Mouse (Mus musculus) kidney, postnatal 10 days (tissue): ENCODE results near the gene Zfp65.
"Not testable (repeated sequence)": the region's sequence is repeated elsewhere in the genome, so short reads cannot be mapped to it uniquely, and the experiment has no call there.

Experiments used
- DNase-seq: peaks from one replicate; pipeline ENCODE4 v3.0.0; 2021; ENCODE audit warnings: mixed read lengths

Gene Zfp65

DNA sequence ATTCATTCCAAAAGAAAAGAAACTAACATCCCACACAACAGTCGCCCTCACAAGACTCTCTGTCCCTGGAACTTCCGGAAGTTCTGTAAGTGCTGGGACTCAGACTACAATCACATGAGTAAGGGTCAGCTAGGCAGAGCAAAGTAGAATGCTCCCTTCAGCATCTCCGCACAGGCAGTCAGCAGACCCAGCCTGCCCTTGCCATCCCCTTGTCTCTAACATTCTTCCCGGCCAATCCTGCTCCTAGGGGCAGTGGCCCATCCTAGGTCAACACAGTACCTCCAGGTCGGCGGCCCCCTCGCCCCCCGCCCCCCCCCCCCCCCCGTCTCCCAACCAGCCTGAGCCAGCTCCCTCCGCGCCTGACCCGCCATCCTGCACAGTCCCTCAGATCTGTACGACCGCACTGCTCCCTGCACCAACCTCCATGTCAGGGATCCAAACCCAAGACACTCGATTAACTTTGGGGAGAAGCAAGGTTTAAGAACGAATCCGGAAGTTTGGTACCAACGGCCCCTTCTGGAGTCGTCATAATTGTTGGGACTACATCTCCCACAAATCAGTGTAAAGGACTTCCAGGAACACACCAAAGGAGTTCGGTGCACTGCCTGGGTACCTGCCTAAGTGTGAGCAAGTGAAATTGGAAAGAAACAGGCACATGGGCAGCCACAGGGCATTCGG, at the start of gene Zfp65:
Gene Zfp65, minus strand, starts transcription at position 533 of the 678 bp plus-strand sequence.
- peak; percentile 58 for DNase-seq

DNA sequence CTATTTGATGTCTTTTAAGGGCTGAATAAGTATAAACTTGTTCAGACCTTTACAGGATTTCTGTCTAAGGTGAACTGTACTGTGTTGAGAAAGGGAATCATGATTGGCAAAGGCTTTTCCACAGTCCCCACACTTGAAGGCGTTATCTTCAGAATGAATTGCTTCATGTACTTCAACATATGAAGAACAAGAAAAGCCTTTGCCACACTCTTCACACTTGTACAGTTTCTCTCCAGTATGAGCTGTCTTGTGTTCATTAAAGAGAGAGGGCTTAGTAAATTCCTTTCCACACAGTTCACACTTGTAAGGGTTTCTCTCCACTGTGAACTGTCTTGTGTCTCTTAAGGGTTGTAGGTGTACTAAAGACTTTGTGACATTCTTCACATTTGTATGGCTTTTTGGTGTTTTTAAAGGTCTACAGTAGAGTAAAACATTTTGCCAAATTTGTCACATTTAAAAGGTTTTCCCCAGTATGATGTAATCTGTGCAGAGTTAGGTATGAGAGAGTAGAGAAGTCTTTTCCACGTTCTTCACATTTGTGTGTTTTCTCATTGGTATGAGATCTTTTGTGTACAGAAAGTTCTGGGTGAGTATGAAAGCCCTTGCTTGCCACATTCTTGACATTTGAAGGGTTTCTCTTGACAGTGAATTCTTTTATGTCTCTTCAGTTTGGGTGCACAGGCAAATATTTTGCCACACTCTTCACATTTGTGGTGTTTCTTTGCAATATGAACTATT, 34.2 kb upstream of the Zfp65 start:
- DNase-seq, result no peak

DNA sequence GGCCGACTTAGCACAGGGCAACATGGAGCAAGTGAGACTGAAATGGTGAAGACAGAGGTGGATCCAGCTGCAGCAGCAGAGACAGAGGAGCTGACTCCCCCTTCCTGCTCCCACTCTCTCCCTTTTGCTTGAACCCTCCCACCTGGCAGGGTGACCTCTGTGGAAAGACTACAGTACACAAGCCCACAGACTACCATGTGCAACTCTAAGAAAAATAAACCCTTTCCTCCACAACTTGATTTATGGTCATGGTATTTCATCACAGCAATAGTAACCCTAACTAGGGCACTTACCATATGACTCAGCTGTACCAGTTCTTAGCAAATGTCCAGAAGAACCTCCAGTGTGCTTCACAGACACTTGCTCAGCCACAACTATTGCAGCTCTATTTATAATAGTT, 31.0 kb upstream of the Zfp65 start:
- no peak for DNase-seq

DNA sequence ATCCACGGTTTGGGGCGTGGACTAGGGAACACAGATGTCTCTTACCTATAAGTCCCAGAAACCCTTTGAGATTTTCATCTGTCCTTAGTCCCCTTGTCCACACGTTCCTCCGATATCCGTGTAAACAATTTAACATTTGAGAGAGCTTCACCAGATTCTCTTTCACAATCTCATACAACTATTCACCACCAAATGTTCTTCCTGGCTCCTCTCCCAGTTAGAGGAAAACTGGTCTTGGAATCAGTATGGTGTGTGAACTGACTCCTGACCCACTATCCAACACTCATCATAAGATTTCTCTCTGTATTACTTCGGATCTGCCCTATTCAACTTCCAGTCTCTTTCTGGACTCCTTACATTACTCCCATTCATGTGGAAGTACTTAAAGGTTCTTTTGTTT, 26.8 kb upstream of the Zfp65 start:
- no peak for DNase-seq

DNA sequence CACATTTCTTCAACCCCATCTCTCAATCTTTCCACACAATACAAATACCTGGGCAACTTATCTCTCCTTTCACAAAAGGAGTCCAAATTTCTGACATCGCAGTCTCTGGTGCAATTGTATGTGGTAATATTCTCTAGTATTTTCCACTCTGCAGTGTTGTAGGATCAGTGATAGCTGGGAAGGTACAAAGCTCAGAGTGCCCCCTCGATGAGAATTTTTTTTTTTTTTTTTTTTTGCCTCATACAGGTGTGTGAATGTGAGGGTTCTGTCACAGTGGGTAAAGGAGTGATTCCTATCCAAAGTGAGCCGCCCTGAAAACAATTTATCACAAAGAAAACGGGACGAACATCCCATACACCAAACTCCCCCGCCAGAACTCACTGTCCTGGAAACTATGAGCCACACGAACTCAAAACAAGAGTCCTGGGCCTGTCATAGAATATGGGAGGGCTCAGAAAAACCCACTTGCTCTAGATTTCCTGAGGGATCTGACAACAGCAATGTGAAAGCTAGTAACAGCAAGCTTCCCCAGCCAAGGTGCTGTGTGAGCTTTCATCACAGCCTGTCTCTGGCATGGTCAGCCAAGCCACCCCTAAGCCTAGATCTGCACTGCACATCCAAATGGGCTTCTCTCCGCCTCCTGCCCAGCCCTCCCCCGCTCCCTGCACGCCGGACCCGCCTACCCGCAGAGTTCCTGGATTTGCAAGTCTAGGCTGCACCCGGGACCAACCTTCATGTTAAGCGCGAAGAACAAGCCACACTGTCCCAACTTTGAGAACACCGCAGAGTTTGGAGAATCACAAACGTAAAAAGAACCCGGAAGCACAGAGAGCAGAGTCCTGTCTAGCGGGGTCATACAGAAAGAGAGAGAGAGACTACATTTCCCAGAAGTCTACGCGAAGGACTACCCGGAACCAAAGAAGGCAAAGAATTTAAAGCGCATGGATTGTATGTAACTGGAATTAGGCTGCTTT, 25.6 kb upstream of the Zfp65 start, which contains the start of gene Zfp85:
Gene Zfp85, minus strand, starts transcription at position 896 of the 974 bp plus-strand sequence.
- DNase-seq, result peak; percentile 80

DNA sequence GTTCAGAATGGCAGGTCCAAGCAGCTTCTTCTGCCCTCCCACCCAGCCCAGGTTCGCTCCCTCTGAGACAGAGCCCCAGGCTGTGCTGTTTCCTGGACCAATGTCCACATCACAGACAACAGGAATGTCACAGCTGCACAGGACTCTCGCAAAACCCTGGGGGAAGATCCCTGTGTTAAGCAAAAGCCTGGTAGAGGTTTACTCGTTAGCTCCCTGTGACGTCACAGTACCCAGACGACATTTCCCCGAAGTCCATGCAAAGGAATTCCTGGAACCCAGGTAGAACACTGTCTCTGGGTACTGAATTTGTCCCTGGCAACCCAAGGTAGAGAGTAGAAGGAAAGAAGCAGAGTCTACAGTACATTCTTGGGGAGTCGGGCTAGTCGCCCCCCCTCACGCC, 14.9 kb upstream of the Zfp65 start:
- DNase-seq, result no peak

DNA sequence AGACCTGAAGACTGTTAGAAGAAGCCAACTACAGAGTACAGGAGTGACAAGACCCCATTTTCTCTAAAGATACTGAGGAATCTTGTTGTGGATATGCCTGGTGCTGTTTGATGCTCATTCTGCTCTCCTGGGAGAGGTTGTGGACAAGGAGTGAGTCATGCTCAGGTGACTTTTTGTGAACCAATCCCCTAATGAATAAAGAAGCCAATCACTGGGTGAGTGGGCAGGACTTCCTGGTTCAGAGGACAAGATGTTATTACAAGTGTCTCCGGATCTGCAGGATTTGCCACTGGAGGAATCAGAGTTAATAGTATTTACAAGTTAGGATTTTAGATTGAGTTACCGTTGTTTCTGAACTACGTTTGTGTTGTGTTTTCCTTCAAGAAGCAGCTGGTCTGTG, 14.0 kb upstream of the Zfp65 start:
- DNase-seq, result no peak

DNA sequence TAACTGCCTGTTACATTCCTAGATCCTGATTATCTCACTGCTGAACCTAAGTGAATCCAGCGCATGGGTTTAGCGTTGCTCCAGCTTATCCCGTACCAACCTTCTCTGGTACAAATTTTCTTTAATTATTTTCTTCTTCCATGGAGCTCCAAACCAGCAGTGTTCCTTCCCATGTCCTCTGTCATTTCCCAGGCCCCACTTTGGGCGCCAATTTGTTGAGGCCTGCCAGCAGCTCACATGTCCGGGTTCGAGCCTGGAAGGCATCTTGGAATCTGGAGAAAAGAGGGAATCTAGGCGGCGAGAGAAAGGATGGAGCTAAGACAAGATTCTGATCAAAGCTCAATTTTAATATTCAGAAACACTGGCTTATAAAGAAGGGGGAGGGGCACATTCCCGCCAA, 5.4 kb upstream of the Zfp65 start:
- not testable (repeated sequence) for DNase-seq

DNA sequence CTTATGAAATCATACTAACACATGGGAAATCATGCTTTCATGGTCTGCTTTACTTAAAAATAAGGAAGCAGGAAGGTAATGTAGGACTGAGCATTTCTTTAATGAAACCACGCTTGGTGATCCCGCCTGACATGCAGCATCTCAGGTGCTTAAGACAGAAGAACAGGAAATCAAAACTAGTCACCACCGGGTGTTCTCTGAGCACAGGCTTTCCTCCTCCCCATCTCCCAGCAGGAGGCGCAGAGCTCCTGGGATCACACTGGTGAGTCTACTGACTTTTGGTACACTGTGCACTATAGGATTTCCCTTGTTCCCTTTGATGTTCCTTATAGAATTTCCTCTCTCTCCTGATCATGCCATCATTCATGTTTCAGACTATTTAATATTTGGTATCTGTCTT, 468 bp upstream of the Zfp65 start:
- peak; percentile 64 for DNase-seq

DNA sequence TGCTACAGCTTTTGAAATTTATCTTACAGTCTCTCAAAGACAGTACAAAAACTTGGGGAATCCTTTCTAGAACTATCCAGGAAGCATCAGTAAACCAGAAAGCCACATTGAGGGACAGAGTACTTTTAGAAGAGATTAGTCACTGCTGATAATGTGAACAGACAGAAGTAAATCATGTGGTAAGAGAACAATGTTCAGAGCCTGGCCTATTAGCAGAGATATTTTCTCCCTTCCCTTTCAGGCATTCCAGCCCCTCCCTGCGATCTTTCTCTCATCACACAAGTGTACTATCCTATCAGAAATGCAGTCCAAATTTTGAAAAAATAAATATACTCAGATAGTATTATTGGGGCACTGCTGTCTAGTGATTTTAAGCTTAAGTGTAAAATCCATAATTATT, 867 bp downstream of the Zfp65 start:
- no peak for DNase-seq

DNA sequence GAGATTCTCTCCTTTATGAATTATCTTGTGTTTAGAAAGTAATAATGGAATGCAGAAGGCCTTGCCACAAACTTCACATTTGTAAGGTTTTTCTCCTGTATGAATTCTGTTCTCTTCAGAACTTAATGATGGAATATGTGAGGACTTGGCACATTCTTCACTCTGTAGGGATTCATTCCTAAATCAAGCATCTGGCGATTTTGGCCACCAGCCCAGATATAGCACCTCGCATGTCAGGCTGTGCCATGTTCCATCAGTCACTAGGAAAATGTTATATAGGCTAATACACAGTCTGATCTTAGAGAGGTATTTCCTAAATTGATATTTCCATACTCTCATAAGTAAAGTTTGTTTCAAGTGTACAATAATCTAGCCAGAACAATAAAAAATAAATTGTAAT, 3.6 kb downstream of the Zfp65 start:
- DNase-seq, result not testable (repeated sequence)

DNA sequence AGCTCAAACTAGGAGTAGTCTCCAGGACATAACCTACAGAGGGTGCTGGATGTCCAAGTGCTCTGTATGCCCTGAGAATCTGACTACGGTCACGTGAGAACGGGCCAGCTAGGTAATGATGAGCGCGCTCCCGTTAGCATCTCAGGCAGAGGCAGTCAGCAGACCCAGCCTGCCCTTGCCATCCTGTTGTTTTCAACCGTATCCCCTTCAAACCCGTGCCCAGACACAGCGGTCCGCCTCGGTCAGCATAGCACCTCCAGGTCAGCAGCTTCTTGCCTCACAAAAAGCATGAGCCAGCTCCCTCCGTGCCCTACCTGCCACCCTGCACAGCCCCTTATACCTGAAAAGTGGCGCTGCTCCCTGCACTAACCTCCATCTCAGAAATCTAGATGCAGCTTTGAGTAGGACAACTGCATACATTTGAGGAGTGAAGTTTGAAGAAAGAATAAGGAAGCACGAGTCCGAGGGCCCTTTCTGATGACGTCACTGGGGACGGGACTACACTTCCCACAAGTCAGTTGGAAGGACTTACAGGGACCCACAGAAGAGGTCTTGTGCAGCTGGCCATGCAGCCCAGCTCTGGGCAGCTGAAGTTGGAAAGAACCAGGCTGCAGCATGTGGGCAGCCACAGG, 5.0 kb downstream of the Zfp65 start:
- peak; percentile 95 for DNase-seq

DNA sequence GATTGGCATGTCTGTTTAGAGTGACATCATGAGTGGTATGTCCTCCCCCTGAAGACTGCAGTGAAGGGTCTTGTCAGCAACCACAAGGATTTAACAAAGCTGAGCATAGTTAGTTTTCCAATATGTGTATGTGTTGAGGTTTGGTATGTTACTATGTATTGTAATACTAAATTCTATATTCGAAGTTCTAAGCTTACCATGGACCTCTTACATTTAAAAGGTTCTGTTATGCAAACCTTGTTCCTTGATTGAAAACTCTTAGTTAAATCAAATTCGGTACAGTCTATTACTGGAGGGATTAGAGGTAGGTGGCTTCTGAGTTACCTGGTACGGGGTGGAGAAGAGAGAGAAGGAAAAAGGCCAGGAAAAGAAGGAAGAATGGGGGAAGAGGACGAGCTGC, 42.0 kb downstream of the Zfp65 start, which contains the start of gene Zfp738:
Gene Zfp738, minus strand, starts transcription at position 101 of the 400 bp plus-strand sequence.
- no peak for DNase-seq

DNA sequence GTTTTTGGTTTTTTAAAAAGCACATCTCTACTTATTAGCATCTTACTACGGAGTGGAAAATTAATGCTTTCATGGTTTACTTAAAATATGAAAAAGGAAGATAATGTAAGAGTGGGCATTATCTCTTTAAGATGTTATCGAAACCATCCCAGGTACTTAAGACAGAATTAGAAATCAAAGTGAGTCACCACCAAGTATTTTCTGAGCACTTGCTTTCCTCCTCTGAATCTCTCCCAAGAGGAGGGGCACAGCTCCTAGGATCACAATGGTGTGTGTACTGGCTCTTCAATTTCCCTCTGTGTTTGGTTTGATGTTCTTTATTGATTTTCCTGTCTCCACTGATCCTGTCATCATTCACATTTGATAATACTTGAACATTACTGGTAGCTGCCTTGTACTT, 45.1 kb downstream of the Zfp65 start:
- DNase-seq, result not testable (repeated sequence)

DNA sequence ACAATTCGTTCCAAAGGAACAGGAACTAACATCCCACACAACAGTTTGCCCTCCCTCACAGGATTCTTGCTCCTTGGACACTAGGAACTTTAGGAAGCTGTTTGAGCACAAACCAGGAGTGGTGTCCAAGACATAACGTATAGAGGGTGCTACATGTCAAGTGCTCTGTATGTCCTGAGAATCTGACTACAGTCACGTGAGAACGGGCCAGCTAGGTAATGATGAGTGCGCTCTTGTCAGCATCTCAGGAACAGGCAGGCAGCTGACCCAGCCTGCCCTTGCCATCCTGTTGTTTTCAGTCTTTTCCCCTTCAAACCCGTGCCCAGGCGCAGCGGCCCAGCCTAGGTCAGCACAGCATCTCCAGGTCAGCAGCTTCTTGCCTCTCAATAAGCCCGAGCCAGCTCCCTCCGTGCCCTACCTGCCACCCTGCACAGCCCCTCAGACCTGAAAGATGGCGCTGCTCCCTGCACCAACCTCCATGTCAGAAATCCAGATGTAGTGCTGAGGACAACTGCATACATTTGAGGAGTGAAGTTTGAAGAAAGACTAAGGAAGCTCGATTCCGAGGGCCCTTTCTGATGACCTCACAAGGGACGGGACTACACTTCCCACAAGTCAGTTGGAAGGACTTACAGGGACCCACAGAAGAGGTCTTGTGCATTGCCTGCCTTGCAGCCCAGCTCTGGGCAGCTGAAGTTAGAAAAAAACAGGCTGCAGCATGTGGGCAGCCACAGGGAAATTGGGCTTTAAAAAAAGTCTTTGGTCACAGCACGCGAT, 45.8 kb downstream of the Zfp65 start:
- peak; percentile 91 for DNase-seq

DNA sequence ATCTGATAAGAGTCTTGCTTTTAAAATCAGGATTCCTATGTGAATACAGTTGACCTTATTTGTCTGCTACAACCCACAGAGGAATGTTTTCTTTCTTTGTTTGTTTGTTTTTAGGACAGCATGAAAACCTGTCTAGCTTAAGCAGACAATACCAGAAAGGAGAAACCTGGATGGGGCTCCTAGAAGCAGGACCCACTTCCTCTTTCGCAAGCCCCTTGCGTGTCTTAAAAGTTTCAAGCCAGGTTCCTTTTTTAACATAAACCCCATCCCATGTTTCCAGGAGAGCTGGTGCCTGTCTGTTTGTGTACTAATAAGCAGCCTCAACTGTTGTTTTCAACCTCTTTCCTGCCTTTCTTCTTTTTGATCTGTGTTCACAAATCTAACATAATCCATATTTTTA, 54.1 kb downstream of the Zfp65 start:
- DNase-seq, result no peak
